Mouse (Mus musculus) Patski (cell line): Measurements from ENCODE around the gene Fut8. TPM values are rescaled to one million over a fixed set of nuclear protein-coding genes. Genes with fewer than 3 reads are reported as not detected.

Experiments
- ATAC-seq: fragments of 100-300 bp; one replicate; pipeline ENCODE4 v1.8.0; 2021
- CTCF ChIA-PET: fragments of 350-600 bp; sonication (Branson Sonifier 250); formaldehyde crosslinking; loops from one replicate; lab custom pipeline; 2022; ENCODE audit warnings: inconsistent platforms; lab: Charles Lee
- POLR2A ChIA-PET: fragments of 350-600 bp; sonication (Branson Sonifier 250); formaldehyde crosslinking; loops from one replicate; lab custom pipeline; 2022; ENCODE audit warnings: antibody characterized with exemption, inconsistent platforms; lab: Charles Lee
- DNase-seq: peaks from one replicate; pipeline ENCODE4 v3.0.0-alpha.2; 2011; ENCODE audit warnings: low read depth, low spot score
- H3K27me3 ChIP-seq: fragments of 371-371 bp; one replicate; pipeline ENCODE4 v1.5.1; 2021
- CTCF ChIP-seq: fragments of 100-300 bp; IDR thresholded peaks from one replicate; pipeline ENCODE4 v1.5.1; 2021
- in situ Hi-C: fragments of 300-500 bp; cut with MboI; formaldehyde crosslinking; loops from 3 replicates; pipeline ENCODE4 v1.11.1; 2018; ENCODE audit warnings: low pct_unique_long_range_greater_than_20kb, mixed read lengths
- polyA plus RNA-seq: library from polyadenylated mRNA; unstranded; gene quantifications from one replicate; pipeline ENCODE4 v1.2.3, GENCODE M21; 2021

Fut8 gene
- polyA plus RNA-seq, 1 experiment from 2014 or later: 62.2 TPM

DNA sequence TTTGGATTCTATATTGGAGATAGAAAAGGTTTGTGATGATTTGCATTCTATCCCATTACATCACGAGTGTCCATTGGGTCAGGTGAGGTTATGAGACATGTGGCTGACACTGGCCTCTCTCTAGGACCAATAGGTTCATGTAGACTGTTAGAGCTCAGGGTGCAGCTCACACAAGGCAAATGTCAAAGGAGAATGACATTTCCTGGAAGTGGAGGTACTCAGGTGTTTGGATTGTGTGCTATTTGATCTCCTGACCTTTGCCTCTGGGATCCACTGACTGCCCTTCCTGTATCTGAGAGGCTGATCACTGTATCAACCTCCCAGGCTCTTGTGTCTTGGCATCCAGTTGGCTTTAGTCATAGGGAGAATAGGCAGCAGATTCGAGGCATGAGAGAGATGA lies 260.2 kb downstream of the Fut8 start:
- DNase-seq (no peak), ATAC-seq (no peak)
- in situ Hi-C loops: no loop called here
- H3K27me3 ChIP-seq: peaks cover 6% of the 10 kb centered on the region
- no peak for TF ChIP-seq CTCF
- POLR2A ChIA-PET: no interaction called here
- CTCF ChIA-PET: no interaction called here

DNA sequence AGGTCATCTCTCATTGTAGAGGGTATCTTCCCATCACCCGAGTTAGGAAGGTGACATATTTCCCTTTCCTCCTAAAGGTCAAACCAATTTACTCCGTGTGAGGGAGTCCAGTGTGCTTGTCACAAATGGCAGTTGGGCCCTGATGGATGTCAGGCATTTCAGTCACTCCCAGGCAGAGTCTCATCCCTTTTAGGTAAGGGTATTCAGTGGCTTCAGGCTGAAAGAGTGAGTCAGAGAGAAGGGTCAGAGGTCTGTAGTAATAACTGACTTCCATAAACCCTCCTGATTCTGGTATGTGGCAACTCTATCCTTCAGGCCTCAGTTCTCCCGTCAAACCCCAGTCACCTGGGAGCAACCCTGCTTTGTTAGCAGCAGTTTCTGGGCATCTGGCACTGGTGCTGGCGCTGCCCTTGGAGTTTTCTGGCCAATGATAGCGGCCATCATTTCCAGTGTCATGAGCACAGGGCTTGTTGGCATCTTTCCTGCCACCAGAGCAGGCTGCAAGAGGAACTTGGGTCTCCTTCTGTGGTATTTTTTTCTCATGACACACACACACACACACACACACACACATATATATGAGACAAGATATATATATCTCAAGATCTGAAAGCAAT lies 262.6 kb downstream of the Fut8 start:
- ChIA-PET POLR2A (no interaction called here), CTCF (no interaction called here)
- no peak for TF ChIP-seq CTCF
- ATAC-seq (no peak), DNase-seq (no peak)
- in situ Hi-C loops: no loop called here
- peaks cover under 1% of the 10 kb centered on the region for H3K27me3 ChIP-seq

DNA sequence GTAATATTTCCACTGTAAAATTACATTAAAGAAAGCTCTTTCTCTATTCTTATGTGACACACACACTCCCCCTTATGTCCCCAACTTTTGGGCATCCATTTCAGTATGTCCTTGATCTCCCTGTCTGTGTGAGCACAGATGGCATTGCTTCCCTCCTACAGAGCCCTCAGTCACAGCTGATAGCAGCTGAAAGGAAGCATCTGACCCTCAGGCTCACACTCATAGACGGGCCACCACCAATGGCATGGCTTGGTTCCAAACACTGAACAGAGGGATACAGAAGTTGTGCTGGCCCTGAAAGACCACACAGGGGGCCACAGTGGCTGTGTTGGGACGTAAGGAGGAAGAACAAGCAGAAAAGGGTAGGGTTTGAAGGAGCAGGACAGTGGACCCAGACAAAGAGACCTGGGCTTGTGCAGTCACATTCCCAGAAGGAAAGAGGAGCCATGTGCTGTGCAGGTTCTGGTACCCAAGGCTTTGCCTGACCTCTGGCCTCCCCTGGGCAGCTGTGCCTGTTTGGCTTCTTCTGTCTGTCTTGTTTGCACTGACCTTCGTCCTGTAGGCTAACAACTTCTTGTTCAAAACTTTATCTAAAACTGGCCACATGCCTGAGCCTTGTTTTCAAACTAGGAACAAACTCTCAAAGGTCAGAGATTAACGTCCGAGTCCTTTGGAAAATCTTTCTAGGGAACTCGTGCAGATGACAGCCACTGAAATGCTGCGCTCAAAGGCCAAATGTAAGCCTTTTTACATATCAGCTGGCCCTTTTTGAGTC lies 263.7 kb downstream of the Fut8 start:
- POLR2A ChIA-PET: no interaction called here
- no peaks in the 10 kb centered on the region for H3K27me3 ChIP-seq
- DNase-seq (no peak), ATAC-seq (no peak)
- in situ Hi-C loops: no loop called here
- CTCF ChIA-PET: no interaction called here
- no peak for TF ChIP-seq CTCF

DNA sequence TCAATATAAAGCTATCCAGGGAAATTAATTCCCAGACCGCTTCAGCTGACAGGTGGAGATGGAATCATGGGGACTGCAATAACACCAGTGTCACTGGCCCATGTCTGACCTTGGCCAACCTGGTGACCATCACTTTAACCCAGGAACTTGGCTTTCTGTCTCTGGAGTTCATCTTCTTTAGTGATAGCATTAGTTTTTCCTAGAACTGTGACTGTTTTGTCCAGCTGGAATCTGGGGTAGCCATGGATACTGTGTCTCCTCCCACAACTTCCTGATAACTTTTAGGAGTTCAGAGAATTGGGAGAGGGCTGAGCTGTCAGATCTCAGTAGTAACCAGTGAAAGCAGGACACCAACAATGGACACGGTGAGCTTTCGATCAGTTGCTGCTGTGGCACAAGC lies 264.3 kb downstream of the Fut8 start:
- H3K27me3 ChIP-seq: no peaks in the 10 kb centered on the region
- ATAC-seq (no peak), DNase-seq (no peak)
- POLR2A ChIA-PET: interaction anchor here (0.6 kb wide), 1 partner anchor 166 kb away, joined by 7 read pairs; no protein-coding TSS in a partner anchor
- in situ Hi-C loops: no loop called here
- TF ChIP-seq CTCF: no peak
- CTCF ChIA-PET: no interaction called here

DNA sequence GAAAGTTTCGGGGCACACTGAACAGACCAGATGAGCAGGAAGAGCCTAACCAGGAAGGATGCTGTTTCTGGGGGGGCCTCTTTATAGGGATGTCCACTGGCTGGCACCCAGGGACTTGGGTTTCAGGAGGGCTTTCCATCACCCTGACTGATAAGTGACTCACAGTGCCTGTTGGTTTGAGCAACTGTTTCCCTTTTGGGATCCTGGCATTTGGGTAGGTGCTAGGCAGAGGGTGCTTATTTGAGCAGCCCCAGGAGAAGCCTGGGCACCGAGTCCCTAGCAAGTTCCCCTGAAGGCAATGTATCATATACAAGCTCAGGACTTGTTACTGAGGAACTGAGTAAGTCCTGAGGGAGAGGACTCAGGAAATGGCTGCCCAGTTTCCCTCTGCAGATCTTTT lies 267.5 kb downstream of the Fut8 start:
- in situ Hi-C loops: no loop called here
- CTCF ChIA-PET: no interaction called here

DNA sequence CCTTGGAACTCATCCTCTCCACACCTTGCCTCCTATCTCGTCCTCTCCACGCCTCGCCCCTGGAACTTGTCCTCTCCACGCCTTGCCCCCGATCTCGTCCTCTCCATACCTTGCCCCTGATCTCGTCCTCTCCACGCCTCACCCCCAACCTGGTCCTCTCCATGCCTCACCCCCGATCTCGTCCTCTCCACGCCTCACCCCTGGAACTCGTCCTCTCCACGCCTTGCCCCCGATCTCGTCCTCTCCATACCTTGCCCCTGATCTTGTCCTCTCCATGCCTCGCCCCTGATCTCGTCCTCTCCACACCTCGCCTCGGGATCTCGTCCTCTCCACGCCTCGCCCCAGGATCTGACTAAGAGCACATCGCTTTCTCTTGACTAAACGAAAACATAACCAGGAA lies 269.8 kb downstream of the Fut8 start:
- in situ Hi-C loops: no loop called here
- ChIA-PET POLR2A (no interaction called here), CTCF (no interaction called here)
- TF ChIP-seq CTCF: no peak
- DNase-seq: no peak
- no peak for ATAC-seq
- peaks cover 16% of the 10 kb centered on the region for H3K27me3 ChIP-seq

More for the DNA sequence above, 267.5 kb downstream of the Fut8 start:
- DNase-seq (no peak), ATAC-seq (no peak)
- POLR2A ChIA-PET: no interaction called here
- H3K27me3 ChIP-seq: peaks cover 12% of the 10 kb centered on the region
- no peak for TF ChIP-seq CTCF

DNA sequence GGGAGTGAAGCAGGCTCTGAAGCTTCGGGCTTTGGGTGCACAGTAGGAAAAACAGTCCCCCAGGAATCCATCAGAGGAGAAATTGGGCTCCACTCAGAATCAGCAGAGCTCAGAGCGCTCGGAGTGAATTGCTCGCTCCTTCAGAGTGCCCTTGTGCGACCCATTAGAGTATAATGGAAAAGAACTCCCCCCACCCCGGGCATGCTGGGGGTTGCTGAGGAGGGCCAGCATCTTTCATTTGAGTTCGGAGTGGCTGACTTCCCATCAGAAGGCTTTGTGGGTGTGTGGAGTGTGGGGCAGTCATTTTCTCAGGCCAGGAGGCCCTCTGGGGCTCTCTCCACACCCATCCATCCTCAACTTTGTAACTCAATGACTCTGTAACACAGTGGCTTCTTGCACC lies 272.8 kb downstream of the Fut8 start:
- no peak for ATAC-seq
- H3K27me3 ChIP-seq: peaks cover 27% of the 10 kb centered on the region
- ChIA-PET CTCF (no interaction called here), POLR2A (no interaction called here)
- DNase-seq: no peak
- in situ Hi-C loops: no loop called here
- TF ChIP-seq CTCF: no peak

DNA sequence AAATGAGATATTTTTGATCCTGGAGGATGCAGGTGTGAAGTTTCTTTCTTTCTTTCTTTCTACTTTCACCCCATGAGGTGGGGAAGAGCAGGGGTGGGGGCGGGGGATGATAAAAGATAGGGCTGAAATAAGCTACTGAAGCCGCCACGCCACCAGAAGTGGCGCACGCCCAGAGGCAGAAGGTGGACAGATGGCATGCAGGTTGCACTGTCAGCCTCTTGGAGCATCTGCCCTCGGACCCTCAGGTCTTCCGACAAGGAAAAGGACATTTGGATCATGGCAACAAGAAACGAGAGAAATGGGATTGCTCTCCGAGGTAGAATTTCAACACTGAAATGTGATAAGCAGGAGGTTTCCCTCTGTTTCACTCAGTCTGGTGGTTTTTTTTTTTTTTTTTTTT lies 273.3 kb downstream of the Fut8 start:
- ATAC-seq (no peak), DNase-seq (no peak)
- ChIA-PET CTCF (no interaction called here), POLR2A (interaction anchor here (0.6 kb wide), 1 partner anchor 56 kb away, joined by 3 read pairs; no protein-coding TSS in a partner anchor)
- in situ Hi-C loops: no loop called here
- no peak for TF ChIP-seq CTCF
- peaks cover 27% of the 10 kb centered on the region for H3K27me3 ChIP-seq

DNA sequence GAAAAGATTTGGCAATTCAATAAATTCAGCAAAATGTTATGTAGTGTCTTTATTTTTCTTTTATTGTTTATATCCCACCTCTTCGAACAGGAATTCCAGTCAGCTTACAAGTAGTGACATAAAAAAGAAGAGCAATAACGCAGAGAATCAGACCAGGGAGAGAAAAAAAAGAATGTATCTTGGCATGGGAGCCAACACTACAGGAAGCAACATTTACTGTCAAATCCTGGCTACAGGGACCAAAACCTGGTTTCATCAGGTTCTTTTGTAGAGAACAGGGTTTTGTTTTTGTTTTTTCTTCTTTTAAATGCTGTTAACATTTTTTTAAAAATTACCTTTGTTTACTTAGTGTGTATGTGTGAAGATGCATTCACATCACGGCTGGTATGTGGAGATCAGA lies 273.7 kb downstream of the Fut8 start:
- POLR2A ChIA-PET: interaction anchor here (0.6 kb wide), 1 partner anchor 56 kb away, joined by 3 read pairs; no protein-coding TSS in a partner anchor
- in situ Hi-C loops: no loop called here

DNA sequence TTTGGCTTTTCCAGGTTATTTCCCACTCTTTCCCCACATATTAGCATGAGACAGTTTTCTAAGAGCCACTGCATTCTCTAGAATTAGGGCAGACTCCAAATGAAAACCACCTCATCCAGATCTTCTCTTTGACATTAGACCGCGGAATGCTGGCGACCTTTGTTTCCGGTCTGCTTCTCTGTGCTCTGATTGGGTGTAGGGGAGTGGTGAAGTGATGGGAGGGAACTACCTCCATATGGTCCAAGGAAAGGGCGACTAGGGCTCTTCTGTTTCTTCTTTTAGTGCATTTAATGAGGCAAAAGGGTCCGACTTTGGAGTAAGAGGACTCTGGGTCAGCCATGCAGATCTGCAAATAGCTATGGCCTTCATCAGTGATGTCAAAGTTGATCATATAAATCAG lies 278.9 kb downstream of the Fut8 start:
- DNase-seq (no peak), ATAC-seq (no peak)
- ChIA-PET CTCF (no interaction called here), POLR2A (no interaction called here)
- peaks cover 16% of the 10 kb centered on the region for H3K27me3 ChIP-seq
- no peak for TF ChIP-seq CTCF
- in situ Hi-C loops: no loop called here

More for the DNA sequence above, 273.7 kb downstream of the Fut8 start:
- no peak for DNase-seq
- CTCF ChIA-PET: no interaction called here
- H3K27me3 ChIP-seq: peaks cover 27% of the 10 kb centered on the region
- TF ChIP-seq CTCF: no peak
- ATAC-seq: no peak

DNA sequence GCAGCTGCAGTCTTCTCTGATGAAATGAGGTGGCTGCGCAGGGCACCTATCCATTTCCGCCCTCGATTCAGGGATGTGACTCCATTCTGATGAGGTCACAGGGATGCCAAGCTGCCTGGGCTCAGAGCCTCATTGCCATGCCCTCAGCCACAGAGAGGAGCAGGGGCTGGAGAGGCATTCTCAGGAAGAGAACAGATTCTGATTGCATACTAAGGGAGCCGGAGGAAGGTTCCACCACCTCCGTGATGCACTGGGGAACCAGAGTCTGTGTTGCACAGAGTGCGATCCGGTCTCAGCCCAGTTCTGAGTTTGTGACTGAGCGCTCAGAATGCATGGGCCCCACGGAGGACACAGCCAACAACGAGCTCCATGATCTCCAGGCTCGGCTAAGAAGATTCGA lies 279.8 kb downstream of the Fut8 start:
- no peak for TF ChIP-seq CTCF
- peaks cover 16% of the 10 kb centered on the region for H3K27me3 ChIP-seq
- ChIA-PET POLR2A (no interaction called here), CTCF (no interaction called here)
- DNase-seq: no peak
- ATAC-seq: no peak
- in situ Hi-C loops: no loop called here
